Mouse (Mus musculus): ENCODE measurements around the gene Scn4a.
"Not testable (repeated sequence)": the region's sequence is repeated elsewhere in the genome, so short reads cannot be mapped to it uniquely, and the experiment has no call there.

The Scn4a gene

DNA sequence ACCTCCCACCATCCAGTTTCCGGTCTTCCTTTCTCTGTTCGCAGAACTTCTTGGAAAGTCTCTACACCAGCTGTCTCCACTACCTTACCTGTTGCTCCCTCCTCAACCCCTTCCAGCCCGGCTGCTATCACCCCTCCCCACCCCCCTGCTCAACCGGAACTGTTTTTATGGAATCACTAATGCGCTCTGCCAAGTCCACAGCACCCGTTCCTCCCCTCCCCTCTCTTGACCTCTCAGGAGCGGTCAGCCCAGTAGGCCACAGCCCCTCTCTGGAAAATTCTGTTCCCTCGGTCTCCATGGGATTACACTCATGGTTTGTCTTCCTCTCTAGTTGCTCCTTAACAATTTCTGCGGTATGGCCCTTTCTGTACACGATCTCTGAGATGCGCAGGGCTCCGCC lies at the start of gene Scn4a:
Gene Scn4a (minus strand): TSS at position 101 of the 400 bp plus-strand sequence.
- DNase-seq (ENCODE audit: low spot score in 2 of 2): no peak

GRCm38 (mm10) chr11:106398481-106398880 lies 45.4 kb upstream of the Scn4a start:
- no peak for DNase-seq (ENCODE audit: low spot score in 2 of 2)

DNA sequence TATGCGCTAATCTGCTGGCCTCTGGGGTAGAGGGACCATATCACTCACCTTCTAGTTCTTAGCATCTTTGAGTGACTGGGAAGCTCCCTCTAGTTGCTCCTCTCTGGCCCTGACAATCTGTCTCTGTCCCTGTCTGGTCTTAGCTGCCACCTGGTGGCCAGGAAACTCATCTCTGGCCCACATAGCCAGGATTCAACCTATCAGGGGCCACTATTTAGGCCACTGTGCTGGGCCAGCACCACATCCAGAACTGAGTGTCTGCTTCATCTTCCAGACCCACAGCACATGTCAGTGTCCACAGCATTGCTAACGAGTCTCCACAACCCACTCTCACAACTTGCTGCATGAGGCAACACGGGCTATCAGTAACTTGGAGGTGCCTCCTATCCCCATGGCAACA lies 44.6 kb upstream of the Scn4a start:
- DNase-seq (ENCODE audit: low spot score in 2 of 2): peak in 1 of 2 experiments; percentile 9

DNA sequence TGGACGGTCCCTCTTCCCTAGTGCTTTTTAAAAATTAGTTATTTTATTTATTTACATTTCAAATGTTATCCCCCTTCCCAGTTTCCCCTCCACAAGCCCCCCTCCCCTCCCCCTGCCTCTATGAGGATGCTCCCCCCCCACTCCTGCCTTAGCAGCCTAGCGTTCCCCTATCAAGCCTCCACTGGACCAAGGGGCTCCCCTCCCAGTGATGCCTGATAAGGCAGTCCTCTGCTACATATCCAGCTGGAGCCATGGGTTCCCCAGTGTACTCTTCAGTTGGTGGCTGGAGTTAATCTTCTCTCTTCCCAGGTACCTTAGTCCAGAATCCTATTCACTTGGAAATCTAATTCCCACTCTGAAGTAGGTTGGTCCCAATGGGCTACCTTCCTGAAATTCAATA lies 41.0 kb upstream of the Scn4a start:
- not testable (repeated sequence) for DNase-seq (ENCODE audit: low spot score in 2 of 2)

DNA sequence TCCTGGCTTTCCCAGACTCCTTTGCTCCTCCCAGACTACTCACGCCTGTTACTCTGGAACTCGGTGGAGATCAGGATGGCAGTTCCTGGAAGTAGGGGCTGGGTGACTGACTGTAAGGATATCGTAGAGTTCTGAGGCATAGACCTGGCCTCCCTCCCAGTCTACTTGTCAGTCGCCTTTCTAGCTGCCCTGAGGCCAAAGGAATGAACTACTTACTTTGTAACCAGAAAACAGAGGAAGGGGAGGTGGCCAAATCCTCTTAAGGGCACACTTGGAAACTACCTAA lies 40.2 kb upstream of the Scn4a start:
- DNase-seq (ENCODE audit: low spot score in 2 of 2): no peak

GRCm38 (mm10) chr11:106392597-106393330 lies 39.7 kb upstream of the Scn4a start:
- no peak for DNase-seq (ENCODE audit: low spot score in 2 of 2)

DNA sequence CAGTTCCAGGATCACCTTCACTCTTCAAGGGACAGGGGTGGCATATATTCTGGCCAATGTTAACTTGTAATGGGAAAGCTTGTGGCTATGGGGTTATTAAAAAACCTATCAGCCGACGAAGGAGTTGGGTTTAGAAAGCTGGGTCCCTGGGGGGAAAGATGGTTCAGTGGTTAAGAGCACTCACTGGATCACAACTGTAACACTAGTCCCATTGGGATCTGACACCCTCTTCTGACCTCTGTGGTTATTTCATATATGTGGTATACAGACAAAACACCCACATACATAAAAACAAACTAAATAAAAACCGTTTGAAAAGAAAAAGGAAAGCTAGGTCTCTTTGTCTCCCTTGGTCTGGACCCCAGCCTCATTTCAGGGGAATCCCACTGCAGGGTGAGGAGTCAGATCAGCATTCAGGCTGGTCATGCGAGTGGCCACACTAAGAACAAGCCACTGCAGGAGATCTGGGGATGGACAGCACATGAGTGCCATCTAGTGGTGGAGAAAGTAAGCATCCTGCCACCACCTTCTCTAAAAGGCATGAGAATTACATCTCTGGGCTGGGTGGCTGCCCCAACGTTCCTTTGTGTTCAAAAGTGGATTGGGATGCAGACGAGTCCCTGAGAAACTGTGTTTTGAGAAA lies 38.6 kb upstream of the Scn4a start:
- peak; percentile 61 to 83 for DNase-seq (ENCODE audit: low spot score in 2 of 2)

- no peak for DNase-seq (ENCODE audit: low spot score in 2 of 2)
These were observed 37.7 kb upstream of the Scn4a start for GRCm38 (mm10) chr11:106390757-106391156.

- DNase-seq (ENCODE audit: low spot score in 2 of 2): no peak
These were observed 36.5 kb upstream of the Scn4a start for GRCm38 (mm10) chr11:106389611-106390010.

DNA sequence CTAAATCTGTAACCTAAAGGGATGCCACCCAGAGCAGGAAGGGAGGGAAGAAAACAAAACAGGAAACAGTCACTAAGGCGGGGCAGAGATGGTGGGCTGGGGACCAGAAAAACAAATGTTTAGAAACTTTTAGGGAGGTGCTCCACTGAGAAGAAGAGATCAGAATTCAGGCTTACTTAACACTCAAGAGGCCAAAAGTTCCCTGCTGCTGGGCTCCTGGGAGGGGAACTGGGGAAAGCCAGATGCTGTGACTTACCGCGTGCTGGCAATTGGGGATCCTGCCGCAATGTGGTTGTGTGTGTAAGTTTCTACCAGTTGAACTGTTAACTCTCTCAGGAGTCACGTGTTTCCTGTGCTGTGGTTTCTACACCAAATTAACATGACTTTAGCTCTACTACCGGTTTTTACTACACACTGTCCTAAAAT lies 34.7 kb upstream of the Scn4a start, which contains the start of gene Icam2:
Gene Icam2 (minus strand): TSS at position 285 of the 426 bp plus-strand sequence.
- no peak for DNase-seq (ENCODE audit: low spot score in 2 of 2)

DNA sequence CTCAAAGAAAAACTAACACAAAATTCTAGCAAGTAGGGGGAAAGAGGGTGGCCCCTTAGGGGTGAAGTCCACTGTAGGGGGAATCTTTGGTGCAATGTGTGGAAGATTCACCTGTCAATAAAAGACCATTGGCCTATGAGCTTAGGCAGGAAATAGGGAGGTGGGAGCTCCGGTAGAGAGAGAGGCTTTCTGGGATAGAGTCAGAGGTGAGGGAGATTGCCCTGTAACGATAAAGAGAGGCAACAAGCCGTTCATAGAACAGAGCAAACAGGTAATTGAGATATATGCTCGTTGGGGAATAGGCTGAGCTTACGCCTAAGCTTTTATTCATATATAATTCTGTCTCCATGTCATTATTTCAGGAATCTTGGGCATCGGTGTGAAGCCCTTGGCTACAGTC lies 33.9 kb upstream of the Scn4a start:
- DNase-seq (ENCODE audit: low spot score in 2 of 2): no peak

- no peak for DNase-seq (ENCODE audit: low spot score in 2 of 2)
These were observed 33.3 kb upstream of the Scn4a start for GRCm38 (mm10) chr11:106386409-106386808.

- no peak for DNase-seq (ENCODE audit: low spot score in 2 of 2)
These were observed 30.1 kb upstream of the Scn4a start for GRCm38 (mm10) chr11:106383051-106383790.

- no peak for DNase-seq (ENCODE audit: low spot score in 2 of 2)
These were observed 29.3 kb upstream of the Scn4a start for GRCm38 (mm10) chr11:106382424-106382823.

DNA sequence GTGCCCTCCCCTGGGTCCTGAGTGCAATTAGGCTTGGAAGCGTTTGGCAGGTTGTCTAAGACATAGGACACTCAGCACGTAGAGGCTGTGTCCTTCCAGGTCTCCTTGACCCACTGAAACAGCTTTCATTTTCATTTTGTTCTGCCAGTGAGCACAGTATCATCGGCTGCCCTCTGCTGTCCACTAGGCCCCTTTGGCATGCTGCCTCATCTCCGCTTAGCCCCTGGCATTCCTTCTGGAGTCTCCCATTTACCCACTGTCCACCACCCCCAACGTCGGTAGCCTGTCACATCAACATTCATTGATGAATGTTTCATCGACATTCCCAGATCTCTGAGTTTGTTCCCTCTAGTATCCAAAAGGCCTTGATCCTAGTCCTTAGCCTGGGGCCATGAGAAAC lies 28.8 kb upstream of the Scn4a start:
- DNase-seq (ENCODE audit: low spot score in 2 of 2): no peak

- no peak for DNase-seq (ENCODE audit: low spot score in 2 of 2)
These were observed 27.9 kb upstream of the Scn4a start for GRCm38 (mm10) chr11:106381011-106381410.

GRCm38 (mm10) chr11:106374979-106375378 lies 21.9 kb upstream of the Scn4a start:
- DNase-seq (ENCODE audit: low spot score in 2 of 2): no peak

GRCm38 (mm10) chr11:106374559-106374958 lies 21.5 kb upstream of the Scn4a start:
- no peak for DNase-seq (ENCODE audit: low spot score in 2 of 2)

DNA sequence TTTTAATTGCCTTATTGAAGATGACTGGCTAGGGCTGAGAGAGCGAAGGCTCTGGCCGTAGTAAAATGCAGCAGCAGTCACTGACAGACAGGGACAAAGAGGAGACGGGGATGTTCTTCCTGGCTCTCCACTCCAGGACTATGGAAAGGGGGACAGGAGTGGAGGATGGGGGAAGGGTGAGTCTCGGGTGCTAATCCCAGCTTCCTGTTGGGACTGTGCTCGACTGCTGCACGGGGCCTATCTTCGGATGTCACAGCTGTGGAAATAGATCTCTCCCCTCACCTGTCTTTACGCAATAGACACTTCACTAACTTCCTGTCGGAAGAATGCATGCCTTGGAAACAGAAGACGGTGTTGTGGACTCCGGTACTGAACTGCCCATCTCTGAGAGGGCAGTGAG lies 20.9 kb upstream of the Scn4a start:
- no peak for DNase-seq (ENCODE audit: low spot score in 2 of 2)

- DNase-seq (ENCODE audit: low spot score in 2 of 2): peak; percentile 67 to 78
These were observed 13.2 kb upstream of the Scn4a start for GRCm38 (mm10) chr11:106366316-106366715.

- no peak for DNase-seq (ENCODE audit: low spot score in 2 of 2)
These were observed 12.3 kb upstream of the Scn4a start, which contains the start of gene Prr29 for GRCm38 (mm10) chr11:106365366-106365765. Prr29 (plus strand) TSS chr11:106365472.

DNA sequence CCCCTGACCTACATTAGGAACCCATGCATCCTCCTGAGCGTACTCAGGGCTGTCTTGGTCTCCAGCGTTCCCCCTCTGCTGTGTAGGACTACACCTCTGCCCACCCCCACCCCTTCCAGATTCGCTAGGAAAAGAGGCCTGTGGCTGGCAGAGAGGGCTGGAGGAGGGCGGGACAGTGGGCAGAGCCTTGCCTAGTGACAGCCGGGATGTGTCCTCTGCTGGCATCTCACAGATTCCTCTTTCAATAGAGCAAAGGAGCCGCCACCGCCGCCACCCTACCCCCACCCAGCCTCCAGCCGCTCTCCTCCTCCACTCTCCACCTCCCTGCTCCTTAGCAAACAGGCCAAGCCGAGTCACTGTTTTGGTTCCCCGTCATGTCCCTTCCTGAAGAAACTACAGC lies 11.6 kb upstream of the Scn4a start:
- DNase-seq (ENCODE audit: low spot score in 2 of 2): peak in 1 of 2 experiments; percentile 8

GRCm38 (mm10) chr11:106359350-106359749 lies 6.3 kb upstream of the Scn4a start:
- no peak for DNase-seq (ENCODE audit: low spot score in 2 of 2)

Measured in frontal cortex, postnatal 36 days (tissue).